Mouse (Mus musculus): ENCODE results near the gene Tbxa2r.

The Tbxa2r gene

DNA sequence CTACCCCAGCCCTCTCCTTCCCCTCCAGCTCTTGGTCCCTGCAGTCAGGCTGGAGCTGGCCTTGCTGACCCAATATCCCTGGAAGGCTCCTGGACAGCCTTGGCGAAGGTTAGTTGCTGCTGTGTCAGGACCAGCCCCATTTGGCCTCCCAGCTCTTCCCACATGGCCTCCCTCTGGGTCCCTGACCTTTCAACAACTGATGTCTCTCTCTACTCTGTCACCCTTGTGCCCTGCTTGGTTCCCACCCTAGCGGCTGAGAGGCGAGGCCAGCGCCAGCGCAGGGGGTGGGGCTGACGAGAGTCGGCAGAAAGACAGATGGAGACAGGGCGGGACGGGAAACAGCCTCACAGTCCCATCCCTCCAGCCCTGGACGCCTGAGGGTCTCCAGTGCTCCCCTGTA is at the start of gene Tbxa2r:
Gene Tbxa2r (plus strand): TSS at position 346 of the 400 bp plus-strand sequence.
- no peak for DNase-seq

- no peak for DNase-seq
These were observed 49.0 kb upstream of the Tbxa2r start for GRCm38 (mm10) chr10:81279496-81279895.

GRCm38 (mm10) chr10:81284189-81284588 is 44.3 kb upstream of the Tbxa2r start:
- no peak for DNase-seq

GRCm38 (mm10) chr10:81284719-81285118 is 43.8 kb upstream of the Tbxa2r start:
- DNase-seq, result peak; percentile 57

DNA sequence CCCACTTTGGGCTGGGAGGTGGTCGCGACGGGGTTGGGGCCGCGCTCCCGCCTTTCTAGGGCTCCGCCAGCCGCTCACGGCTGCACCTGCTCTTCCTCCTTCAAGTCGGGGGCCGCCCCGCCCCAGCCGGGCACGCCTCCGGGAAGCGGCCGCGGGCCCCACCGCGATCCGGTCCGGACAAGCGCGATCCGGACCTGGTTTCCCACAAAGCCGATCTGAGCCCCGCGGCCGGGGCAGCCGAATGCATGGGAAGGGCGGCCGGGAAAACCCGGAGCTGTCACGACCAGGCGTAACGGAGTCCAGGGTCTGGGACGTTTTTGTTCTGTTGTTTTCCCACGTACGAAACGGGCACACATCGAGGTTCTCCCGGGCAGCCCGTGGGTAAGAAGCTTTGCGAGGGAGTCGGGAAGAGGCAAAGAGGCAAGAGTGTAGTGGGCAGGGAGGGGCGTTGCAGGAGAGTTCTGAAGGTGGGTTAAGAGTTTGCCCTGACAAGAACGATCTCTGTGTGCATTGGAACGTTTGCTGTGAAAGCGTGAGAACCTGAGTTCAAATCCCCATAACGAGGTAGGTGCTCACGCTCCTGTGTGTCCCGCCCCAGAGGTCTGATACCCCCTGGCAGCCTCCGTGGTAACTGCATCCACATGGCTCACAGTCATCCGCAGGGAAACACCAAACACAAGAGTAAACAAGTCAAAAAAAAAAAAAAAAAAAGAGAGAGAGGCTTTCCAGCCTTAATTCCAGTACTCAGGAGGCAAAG is 42.7 kb upstream of the Tbxa2r start:
- DNase-seq, result peak; percentile 82

DNA sequence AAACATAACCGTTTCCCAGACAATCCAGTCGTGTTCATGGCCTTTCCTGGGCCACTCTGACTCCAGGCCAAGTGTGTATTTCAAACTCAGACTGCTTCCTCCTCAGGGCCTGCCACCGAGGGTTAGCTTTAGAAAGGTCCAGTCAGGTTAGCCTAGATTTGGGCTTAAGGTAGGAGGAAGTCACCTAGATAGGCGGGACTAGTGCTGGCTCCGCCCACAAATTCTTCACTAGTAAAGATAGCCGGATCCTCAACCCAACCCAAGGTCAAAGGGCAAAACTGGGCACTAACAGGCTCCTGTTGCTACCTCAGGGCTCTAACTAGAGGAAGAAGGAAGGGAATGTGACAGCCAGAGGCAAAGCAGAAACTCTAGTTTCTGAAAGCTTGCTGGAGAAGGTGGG is 41.9 kb upstream of the Tbxa2r start:
- DNase-seq, result no peak

GRCm38 (mm10) chr10:81287513-81288157 is 40.9 kb upstream of the Tbxa2r start:
- peak; percentile 74 for DNase-seq

GRCm38 (mm10) chr10:81288601-81289000 is 39.9 kb upstream of the Tbxa2r start:
- DNase-seq, result peak; percentile 67

DNA sequence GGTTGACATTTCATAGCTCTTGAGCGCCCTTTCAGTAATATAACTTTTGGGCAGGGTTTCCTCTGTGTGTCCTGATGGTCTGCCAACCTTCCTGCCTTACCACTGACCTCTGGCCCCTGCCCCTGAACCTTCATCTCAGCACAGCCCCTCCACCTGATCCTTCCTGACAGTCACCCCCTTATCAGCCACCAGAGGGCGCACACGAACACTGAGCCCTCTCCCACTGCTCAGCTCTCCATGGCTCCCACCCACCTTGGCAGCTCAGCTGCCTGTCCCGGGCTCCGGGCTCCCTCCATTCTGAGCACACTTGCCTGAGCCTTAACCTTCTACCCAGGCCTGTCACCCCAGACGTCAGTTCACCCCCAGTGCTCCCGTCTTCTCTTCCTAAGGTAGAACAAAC is 39.3 kb upstream of the Tbxa2r start:
- DNase-seq, result peak; percentile 78

DNA sequence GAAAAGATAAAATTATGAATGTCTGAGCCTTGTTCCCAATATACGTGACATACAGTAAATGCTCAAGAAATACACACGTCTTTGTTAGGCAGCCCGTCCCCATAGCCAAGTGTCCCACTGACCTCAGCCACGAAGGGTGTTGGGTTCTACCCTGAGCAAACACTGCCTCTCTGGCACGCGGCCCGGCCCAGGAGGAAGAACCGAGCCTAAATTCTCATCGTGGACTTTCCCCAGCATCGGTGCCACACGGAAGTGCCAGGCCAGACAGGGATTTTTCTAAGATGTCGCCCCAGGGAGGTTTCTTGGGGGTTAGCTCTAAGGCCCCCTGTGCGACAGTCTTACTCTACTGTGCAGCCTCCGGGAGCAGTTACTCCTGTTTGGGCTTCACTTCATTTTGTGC is 38.7 kb upstream of the Tbxa2r start:
- DNase-seq, result peak; percentile 59

DNA sequence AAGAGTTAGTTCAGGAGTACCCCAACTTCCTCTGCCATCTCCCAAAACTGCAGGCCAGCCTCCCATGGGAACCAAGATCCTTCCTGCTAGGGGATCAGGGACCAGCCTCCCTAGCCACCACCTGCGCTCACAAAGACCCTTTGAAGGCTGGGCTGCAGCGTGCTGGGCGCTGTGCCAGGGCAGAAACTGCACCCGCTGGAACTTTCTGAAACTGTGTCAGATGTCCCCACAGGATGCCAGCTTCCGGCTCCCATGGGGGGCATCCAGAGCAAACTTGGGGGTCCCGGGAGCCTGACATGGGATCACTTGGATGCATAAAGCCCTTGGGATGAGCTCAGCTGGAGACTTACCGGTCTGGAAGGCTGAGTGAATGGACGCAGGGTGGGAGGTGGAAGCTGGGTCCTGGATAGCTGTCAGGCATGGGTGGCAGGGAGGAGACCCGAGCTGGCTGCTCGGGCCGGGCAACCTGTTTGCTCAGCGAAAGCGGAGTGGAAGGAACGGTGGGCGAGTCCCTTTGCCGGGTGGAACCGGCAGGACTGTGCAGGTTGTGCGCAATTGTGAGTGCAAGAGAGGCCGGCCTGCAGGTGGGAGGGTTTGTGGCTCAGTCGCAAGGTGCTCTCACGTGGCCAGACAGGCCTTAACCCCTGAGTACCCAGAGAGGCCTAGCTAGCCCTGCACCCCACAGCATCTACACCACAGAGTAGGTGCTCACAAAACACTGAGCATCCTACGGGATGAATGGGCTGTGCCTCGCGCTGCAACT is 37.7 kb upstream of the Tbxa2r start:
- peak; percentile 72 for DNase-seq

DNA sequence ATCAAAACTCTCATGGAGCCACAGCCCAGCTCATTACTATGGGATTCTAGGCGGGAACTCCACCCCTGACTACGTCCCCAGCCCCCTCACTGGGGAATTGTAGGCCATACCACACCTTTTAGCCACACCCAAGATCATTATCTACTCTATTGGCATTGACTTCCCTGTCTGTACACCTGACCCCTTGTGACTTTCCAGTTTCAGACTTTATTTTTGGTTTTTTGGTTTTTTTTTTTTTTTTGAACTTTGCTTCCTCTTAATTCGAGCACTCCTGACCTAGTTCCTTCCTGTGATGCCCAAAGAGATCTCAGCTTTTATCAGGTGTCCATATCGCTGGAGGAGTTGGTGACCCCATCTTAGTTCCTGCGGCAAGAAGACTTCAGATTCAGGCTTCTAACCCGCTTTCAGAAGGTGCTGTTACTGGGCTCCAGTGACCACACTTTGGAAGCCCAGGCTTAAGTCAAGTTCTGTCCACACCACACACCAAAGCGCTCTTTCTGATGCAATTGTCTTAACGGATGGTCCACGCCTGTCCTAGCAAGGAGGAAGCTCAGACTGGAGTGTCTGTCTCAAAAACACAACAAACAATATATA is 36.9 kb upstream of the Tbxa2r start, which contains the start of gene Tjp3:
Gene Tjp3 (minus strand): TSS at position 71 of the 594 bp plus-strand sequence.
- peak; percentile 69 for DNase-seq

GRCm38 (mm10) chr10:81292554-81293333 is 35.8 kb upstream of the Tbxa2r start, which contains the start of gene Pip5k1c:
Gene Pip5k1c (plus strand): TSS chr10:81292963.
- DNase-seq, result peak; percentile 100

- peak; percentile 70 for DNase-seq
These were observed 35.0 kb upstream of the Tbxa2r start for GRCm38 (mm10) chr10:81293334-81294030.

- DNase-seq, result peak; percentile 93
These were observed 34.1 kb upstream of the Tbxa2r start for GRCm38 (mm10) chr10:81294442-81294841.

DNA sequence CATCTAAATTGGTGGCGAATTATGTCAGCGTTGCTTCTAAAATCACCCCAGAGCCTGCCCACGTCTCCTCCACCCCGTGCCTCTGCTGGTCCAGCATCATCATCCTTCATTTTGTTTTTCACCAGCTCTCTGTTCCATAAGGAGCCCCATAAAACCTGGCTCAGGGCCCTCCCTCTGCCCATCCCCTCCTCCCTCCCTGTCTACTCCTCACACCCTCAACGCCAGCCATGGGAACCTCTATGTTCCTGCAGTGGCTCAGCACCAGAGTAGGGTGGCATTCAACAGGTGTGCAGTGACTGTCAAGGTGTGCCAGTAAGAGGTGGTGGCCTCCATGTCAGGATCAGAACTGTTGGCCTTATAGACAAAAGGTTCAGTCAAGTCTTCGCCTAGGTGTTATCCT is 33.3 kb upstream of the Tbxa2r start:
- peak; percentile 76 for DNase-seq

- no peak for DNase-seq
These were observed 31.3 kb upstream of the Tbxa2r start for GRCm38 (mm10) chr10:81297246-81297645.

DNA sequence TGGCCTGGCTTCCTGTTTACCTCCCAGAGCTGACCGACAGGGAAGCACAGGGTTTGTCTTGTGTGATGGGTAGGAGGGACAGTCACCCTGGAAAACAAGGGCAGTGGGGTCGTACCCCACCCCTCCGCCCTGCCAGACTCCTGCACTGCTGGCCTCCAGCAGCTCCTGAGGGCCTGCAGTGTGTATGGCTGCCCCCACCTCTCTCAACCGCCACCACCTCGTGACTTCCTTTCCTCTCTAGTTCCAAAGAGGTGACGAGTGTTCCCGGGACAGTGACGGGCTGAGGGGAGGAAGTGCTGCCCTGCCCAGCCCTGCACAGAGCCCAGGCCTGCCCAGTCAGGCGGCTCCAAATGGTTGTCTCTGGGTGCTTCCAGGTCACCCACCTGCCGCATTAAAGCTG is 30.7 kb upstream of the Tbxa2r start:
- no peak for DNase-seq

DNA sequence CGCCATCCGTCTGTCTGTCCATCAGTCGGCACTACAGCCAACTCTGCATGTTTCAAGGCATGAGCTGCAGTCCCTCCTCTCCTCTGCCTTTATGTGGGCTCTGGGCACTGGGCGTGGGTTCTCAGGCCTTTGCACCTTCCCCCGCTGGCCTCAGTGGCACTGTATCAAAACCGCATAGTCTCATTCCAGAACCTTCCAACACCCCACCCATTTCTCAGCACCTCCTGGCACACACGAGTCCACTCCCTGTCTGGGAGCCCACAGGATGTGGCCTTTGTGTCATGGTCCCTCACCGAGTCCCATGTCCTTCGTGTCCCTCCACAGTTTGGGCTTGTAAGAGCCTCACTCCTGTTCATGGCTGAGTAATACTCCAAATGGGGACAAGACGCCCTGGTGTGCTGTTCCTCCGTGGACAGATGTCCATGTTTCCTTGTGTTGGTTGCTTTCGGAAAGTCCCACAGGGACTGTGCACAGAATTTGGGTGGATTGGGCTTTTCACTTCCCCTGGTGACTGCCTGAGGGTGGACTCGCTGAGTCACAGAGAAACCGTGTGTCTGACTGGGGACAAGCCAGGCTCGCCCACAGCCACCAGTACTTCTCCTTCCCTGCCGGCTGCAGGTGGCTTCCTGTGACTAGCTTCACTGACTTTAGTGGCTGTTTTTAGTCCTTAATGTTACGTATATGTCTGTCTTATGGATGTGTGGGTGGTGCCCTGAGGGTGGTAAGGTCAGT is 30.0 kb upstream of the Tbxa2r start:
- DNase-seq, result peak; percentile 46

GRCm38 (mm10) chr10:81299585-81300351 is 28.8 kb upstream of the Tbxa2r start:
- DNase-seq, result peak; percentile 37
